Mouse (Mus musculus): ENCODE data around the gene Skap1.

GRCm38 (mm10) chr11:96421074-96421473 is 43.3 kb upstream of the Skap1 start:
- TF ChIP-seq CTCF (IDR thresholded peaks at IDR 0.05; ENCODE audit: extremely low read depth, insufficient read length, insufficient replicate concordance, low read depth, low read length): no peak
- no peak for TF ChIP-seq POLR2A (IDR thresholded peaks at IDR 0.05; ENCODE audit: low read depth, low read length)

All from small intestine, adult 2 months (tissue).